Mouse (Mus musculus) stomach, embryonic 14.5 days (tissue): ENCODE results near the gene Aacs. TPM values are rescaled to one million over a fixed set of nuclear protein-coding genes. Genes with fewer than 3 reads are reported as not detected.

Experiments
- ATAC-seq: fragments of 200-750 bp; cut with Nextera tagmentation; 2 replicates; pipeline ENCODE4 v1.8.0; 2017; ENCODE audit warnings: low read depth, moderate TSS enrichment; ENCODE audit not compliant: insufficient number of reproducible peaks, insufficient read depth, low FRiP score
- H3K27ac ChIP-seq: fragments of 300-500 bp; sonication (generic); 2 replicates; pipeline ENCODE4 v1.5.1; 2014; ENCODE audit warnings: mild to moderate bottlenecking, low read length, moderate library complexity, mixed read lengths
- H3K27me3 ChIP-seq: fragments of 300-500 bp; sonication (generic); 2 replicates; pipeline ENCODE4 v1.6.1; 2014; ENCODE audit warnings: low read length, control low read depth, mixed read lengths; ENCODE audit not compliant: control insufficient read depth, insufficient read depth
- H3K36me3 ChIP-seq: fragments of 300-500 bp; sonication (generic); 2 replicates; pipeline ENCODE4 v1.6.1; 2014; ENCODE audit warnings: mild to moderate bottlenecking, control low read depth, low read length, moderate library complexity, mixed read lengths; ENCODE audit not compliant: control insufficient read depth, insufficient read depth
- H3K4me1 ChIP-seq: fragments of 300-500 bp; sonication (generic); 2 replicates; pipeline ENCODE4 v1.6.1; 2014; ENCODE audit warnings: low read length, control low read depth, mixed read lengths; ENCODE audit not compliant: control insufficient read depth, insufficient read depth
- H3K4me2 ChIP-seq: fragments of 300-500 bp; sonication (generic); replicated peaks from 2 replicates; pipeline ENCODE4 v1.6.1; 2014; ENCODE audit warnings: low read depth, low read length, control low read depth
- H3K4me3 ChIP-seq: fragments of 300-500 bp; sonication (generic); 2 replicates; pipeline ENCODE4 v1.5.1; 2014; ENCODE audit warnings: low read depth, low read length, control low read depth
- H3K9ac ChIP-seq: fragments of 300-500 bp; sonication (generic); replicated peaks from 2 replicates; pipeline ENCODE4 v1.6.1; 2014; ENCODE audit warnings: low read depth, mild to moderate bottlenecking, control low read depth, low read length, moderate library complexity, mixed read lengths
- H3K9me3 ChIP-seq: fragments of 300-500 bp; sonication (generic); 2 replicates; pipeline ENCODE4 v1.6.1; 2016; ENCODE audit warnings: low read depth, low read length, control low read depth; ENCODE audit not compliant: control insufficient read depth
- WGBS: fragments of 180-500 bp; shearing (Covaris S2); extraction: QIAGEN DNeasy Blood & Tissue Kit; methylation state at CpG from one replicate; pipeline ENCODE4 v1.1.7; 2014; 5-methylcytosine and 5-hydroxymethylcytosine counted together
- polyA plus RNA-seq: library from polyadenylated mRNA; unstranded; fragments of >200 nt; fragmentation: Nextera tagmentation; extraction: Ambion mirVana; gene quantifications from 2 replicates; pipeline ENCODE4 v1.2.1, GENCODE M21; 2014

The Aacs gene
- polyA plus RNA-seq, 1 experiment from 2014 or later: 45.6 TPM

DNA sequence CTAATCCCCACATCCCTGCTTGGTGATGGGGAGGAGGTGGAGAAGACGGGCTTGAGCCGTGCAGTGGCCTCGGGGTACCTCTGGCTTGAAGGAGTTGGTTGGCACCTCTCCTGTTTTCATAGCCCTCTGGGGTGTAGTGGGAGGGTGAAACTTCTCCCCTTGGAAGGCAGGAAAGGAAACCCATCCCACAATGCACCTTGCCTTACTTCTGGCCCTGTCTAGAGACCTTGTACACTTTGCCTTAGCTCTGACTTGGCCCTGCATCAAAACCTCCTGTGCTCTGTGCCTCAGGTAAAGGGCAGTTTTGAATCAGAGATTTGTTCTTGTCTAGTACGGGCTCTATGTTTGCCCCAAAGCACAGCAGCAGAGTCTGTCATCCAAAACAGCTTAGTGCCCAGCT lies 4.9 kb upstream of the Aacs start:
- Histone ChIP-seq H3K27me3 (no peaks in the 10 kb centered on the region), H3K36me3 (no peaks in the 10 kb centered on the region), H3K9me3 (no peaks in the 10 kb centered on the region), H3K27ac (no peak overlapping the region), H3K4me3 (no peak overlapping the region), H3K4me1 (no peaks in the 10 kb centered on the region), H3K9ac (no peak overlapping the region), H3K4me2 (no peak overlapping the region)
- ATAC-seq: no peak
- WGBS: 87% methylated on average over 4 of the region's 4 CpGs

DNA sequence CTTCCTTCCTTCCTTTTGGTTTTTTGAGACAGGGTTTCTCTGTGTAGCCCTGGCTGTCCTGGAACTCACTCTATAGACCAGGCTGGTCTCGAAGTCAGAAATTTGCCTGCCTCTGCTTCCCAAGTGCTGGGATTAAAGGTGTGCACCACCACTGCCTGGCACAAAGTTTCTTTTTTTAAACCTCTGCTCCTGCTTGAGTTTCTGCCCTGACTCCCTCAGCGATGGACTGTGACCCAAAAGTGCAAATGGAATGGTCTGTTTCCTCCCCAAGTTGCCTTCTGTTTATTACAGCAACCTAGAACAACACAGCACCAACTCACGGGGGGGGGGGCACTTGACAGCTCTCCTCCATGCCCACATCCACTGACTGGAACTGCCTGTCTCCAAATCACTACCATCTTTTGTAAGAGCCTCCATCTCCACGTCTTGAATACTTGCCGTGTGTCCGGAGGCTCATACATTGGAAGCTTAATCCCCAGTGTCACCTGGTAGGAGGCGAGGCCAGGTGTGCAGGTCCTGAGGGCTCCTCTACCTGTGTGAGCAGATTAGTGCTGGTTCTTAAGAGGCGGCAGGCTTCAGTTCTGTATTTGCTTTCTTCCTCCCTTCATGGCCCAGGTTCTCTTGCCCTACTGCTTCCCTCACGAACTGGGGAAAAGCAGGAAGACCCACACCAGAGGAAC lies 2.7 kb upstream of the Aacs start:
- H3K4me3 ChIP-seq: no peak overlapping the region
- no peak for ATAC-seq
- WGBS: 70% methylated on average over 9 of the region's 9 CpGs

DNA sequence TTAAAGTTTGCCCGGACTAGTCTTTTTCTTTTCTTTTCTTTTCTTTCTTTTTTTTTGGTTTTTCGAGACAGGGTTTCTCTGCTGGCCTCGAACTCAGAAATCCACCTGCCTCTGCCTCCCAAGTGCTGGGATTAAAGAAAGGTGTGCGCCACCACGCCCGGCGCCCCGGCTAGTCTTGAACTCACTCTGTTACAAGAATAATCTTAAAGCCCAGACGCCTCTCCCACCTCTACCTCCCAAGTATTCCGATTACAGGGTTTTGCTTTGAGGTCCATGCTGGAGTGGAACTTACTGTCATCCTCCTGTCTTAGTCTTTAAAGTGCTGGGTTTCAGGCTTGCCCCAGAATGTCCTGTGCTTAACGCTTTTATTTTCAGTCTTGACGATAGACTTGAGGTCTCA lies 584 bp upstream of the Aacs start:
- Histone ChIP-seq H3K4me1 (peaks cover 17% of the 10 kb centered on the region), H3K27ac (no peak overlapping the region), H3K36me3 (no peaks in the 10 kb centered on the region), H3K9me3 (no peaks in the 10 kb centered on the region), H3K9ac (0 out of 2 replicates have a peak overlapping the region, but pooled peaks have one; percentile 58), H3K4me2 (peak overlapping the region; percentile 85), H3K4me3 (peak overlapping the region; percentile 81), H3K27me3 (no peaks in the 10 kb centered on the region)
- 55% methylated on average over 12 of the region's 12 CpGs for WGBS
- ATAC-seq: no peak

More for the DNA sequence above, 2.7 kb upstream of the Aacs start:
- Histone ChIP-seq H3K9me3 (no peaks in the 10 kb centered on the region), H3K4me1 (peaks cover 17% of the 10 kb centered on the region), H3K27ac (no peak overlapping the region), H3K27me3 (no peaks in the 10 kb centered on the region), H3K9ac (no peak overlapping the region), H3K36me3 (no peaks in the 10 kb centered on the region), H3K4me2 (no peak overlapping the region)

DNA sequence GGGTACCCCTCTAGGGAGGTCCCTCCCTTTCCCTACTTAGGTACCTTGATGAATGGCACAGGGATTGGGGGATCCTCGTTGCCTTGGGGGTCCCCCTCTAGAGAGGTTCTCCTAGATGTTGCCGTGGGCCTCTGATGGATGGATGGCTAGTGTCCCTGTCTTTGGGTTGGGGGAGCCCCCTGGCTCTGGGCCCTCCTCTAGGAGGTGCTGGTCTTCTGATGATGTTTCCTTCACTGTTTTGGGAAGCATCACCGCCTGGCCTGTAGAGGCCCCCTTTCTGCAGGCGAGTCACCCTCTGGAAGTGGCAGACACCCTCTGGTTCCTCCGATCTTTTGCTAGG lies 642 bp downstream of the Aacs start:
- peaks cover 23% of the 10 kb centered on the region for H3K4me1 ChIP-seq
- peak overlapping the region; percentile 58 for H3K9ac ChIP-seq
- no peaks in the 10 kb centered on the region for H3K27me3 ChIP-seq
- H3K4me3 ChIP-seq: peak overlapping the region; percentile 81
- WGBS: 10% methylated on average over 5 of the region's 5 CpGs
- H3K36me3 ChIP-seq: no peaks in the 10 kb centered on the region
- no peak overlapping the region; the same call in 1 of the 2 replicates for H3K27ac ChIP-seq
- no peaks in the 10 kb centered on the region for H3K9me3 ChIP-seq
- peak overlapping the region; percentile 85 for H3K4me2 ChIP-seq
- peak; percentile 4; the same call in 1 of the 2 replicates for ATAC-seq

- Histone ChIP-seq H3K4me3 (peak overlapping the region; percentile 81), H3K9ac (peak overlapping the region; percentile 58; the same call in 1 of the 2 replicates), H3K36me3 (no peaks in the 10 kb centered on the region), H3K4me1 (peaks cover 23% of the 10 kb centered on the region), H3K27ac (no peak overlapping the region), H3K4me2 (peak overlapping the region; percentile 85), H3K9me3 (no peaks in the 10 kb centered on the region), H3K27me3 (no peaks in the 10 kb centered on the region)
- ATAC-seq: no peak
- 59% methylated on average over 7 of the region's 7 CpGs for WGBS
Measured at GRCm38 (mm10) chr5:125476799-125477198, 1.2 kb downstream of the Aacs start.

DNA sequence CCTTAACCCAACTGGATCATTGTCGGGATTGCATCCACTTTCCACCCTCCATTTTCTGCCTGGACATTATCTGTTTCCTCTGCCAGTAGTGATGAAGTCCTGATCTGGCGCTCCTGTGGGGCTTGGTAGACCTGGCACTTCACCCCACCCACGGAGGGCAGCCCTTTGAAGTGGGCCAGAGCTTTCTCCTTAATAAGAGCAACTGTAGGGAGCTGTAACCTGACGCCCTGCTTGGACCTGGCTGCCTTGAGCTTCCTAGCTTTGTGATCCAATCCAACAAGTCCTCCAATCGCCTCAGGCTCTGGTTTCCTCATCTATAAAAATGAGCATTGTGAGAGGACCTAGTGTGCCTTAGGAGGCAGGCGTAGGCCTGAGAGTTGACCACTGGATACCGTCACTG lies 1.9 kb downstream of the Aacs start:
- H3K36me3 ChIP-seq: no peaks in the 10 kb centered on the region
- 62% methylated on average over 7 of the region's 7 CpGs for WGBS
- H3K4me1 ChIP-seq: peaks cover 23% of the 10 kb centered on the region
- peak overlapping the region; percentile 85 for H3K4me2 ChIP-seq
- no peak overlapping the region for H3K9ac ChIP-seq
- ATAC-seq: no peak
- H3K9me3 ChIP-seq: no peaks in the 10 kb centered on the region
- H3K27me3 ChIP-seq: no peaks in the 10 kb centered on the region
- H3K4me3 ChIP-seq: peak overlapping the region; percentile 81; the same call in 1 of the 2 replicates
- H3K27ac ChIP-seq: no peak overlapping the region

- Histone ChIP-seq H3K4me2 (no peak overlapping the region), H3K9ac (no peak overlapping the region), H3K27ac (no peak overlapping the region), H3K9me3 (no peaks in the 10 kb centered on the region), H3K36me3 (peaks cover 1% of the 10 kb centered on the region; the same call in 1 of the 2 replicates), H3K4me3 (no peak overlapping the region), H3K27me3 (no peaks in the 10 kb centered on the region), H3K4me1 (peaks cover 23% of the 10 kb centered on the region)
- no peak for ATAC-seq
- 80% methylated on average over 7 of the region's 7 CpGs for WGBS
Measured at GRCm38 (mm10) chr5:125478037-125478436, 2.4 kb downstream of the Aacs start.

DNA sequence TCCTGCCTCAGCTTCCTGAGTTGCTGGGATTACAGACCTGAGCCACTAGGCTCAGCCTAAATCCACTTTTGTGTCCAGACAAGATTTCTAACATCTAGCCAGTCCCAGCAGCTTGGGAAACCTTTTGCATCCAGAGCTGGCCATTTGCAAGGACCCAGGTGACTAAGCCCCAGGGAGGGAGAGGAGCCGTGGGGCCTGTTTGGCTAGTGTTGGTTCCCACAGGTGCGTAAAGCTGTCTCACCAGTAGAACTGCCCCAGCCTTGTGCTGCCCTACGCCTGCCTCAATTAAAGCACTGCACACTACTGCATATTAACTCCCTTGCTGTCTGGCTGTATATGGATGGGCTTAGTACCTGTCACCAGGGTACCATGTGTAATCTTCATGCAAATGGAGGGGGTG lies 3.8 kb downstream of the Aacs start:
- Histone ChIP-seq H3K36me3 (peaks cover 8% of the 10 kb centered on the region; the same call in 1 of the 2 replicates), H3K9ac (no peak overlapping the region), H3K27me3 (no peaks in the 10 kb centered on the region), H3K9me3 (no peaks in the 10 kb centered on the region), H3K4me2 (no peak overlapping the region), H3K4me1 (peaks cover 23% of the 10 kb centered on the region), H3K27ac (no peak overlapping the region), H3K4me3 (no peak overlapping the region)
- WGBS: 84% methylated on average over 3 of the region's 3 CpGs
- ATAC-seq: no peak
